Mouse (Mus musculus): ENCODE measurements around the gene Hand1.

DNA sequence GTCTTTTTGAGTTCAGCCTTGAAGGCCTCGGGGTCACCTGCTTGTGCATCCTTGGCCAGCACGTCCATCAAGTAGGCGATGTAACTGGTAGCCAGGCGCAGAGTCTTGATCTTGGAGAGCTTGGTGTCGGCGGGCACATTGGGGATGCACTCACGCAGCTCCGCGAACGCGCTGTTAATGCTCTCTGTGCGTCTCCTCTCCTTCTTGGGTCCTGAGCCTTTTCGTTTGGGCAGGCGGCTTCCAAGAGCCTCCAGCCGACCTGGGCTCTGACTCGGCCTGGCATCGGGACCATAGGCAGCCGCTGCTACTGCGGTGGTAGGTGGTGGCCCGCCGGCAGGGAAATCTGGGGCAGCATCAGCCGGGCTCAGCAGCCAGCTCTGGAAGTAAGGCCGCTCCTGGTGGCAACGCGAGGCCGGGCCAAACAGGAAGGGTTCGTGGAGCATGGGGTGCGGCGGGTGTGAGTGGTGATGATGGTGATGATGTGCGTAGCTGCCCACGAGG, 1.3 kb downstream of the Hand1 start:
- TF ChIP-seq MAFK (IDR thresholded peaks at IDR 0.05; ENCODE audit: insufficient read depth, low read depth, low read length) (no peak), HCFC1 (IDR thresholded peaks at IDR 0.05; ENCODE audit: borderline replicate concordance, insufficient read depth, low read length) (no peak), ZNF384 (IDR thresholded peaks at IDR 0.05; ENCODE audit: low read depth, low read length) (no peak), ZC3H11A (IDR thresholded peaks at IDR 0.05; ENCODE audit: borderline replicate concordance, low read depth, low read length) (no peak), CHD2 (IDR thresholded peaks at IDR 0.05; ENCODE audit: low read depth, low read length) (no peak)

Data from ES-E14 (cell line).